Mouse (Mus musculus) heart, postnatal 14 days (tissue): ENCODE data around the gene Wdr62. TPM values are rescaled to one million over a fixed set of nuclear protein-coding genes. Genes with fewer than 3 reads are reported as not detected.

ENCODE experiments used
- DNase-seq, 2 experiments: peaks; one replicate each; pipeline ENCODE4 v3.0.0; 2021 to 2022
- intact Hi-C: fragments of 180-260 bp; cut with DNase I; formaldehyde crosslinking; loops from one replicate; pipeline ENCODE4 v1.15.1; 2025
- total RNA-seq, 2 experiments: library from RNA; stranded (reverse); gene quantifications; 2 replicates each; pipeline ENCODE4 v1.2.3; 2021

Gene Wdr62
- total RNA-seq, 2 experiments from 2014 or later = 2.7 to 2.9 TPM

GRCm38 (mm10) chr7:30308076-30309005 is 28.1 kb upstream of the Wdr62 start, which contains the start of gene Alkbh6:
TSS of gene Alkbh6 (plus strand) at chr7:30308717.
- peak; percentile 89 to 91 for DNase-seq
- intact Hi-C loops = no loop called here

- intact Hi-C loops = no loop called here
- DNase-seq = no peak
These were observed 26.0 kb upstream of the Wdr62 start for GRCm38 (mm10) chr7:30306083-30306779.

- peak in 1 of 2 experiments; percentile 26 for DNase-seq
- intact Hi-C loops = no loop called here
These were observed 20.7 kb upstream of the Wdr62 start for GRCm38 (mm10) chr7:30300914-30301313.

GRCm38 (mm10) chr7:30297266-30297665 is 17.0 kb upstream of the Wdr62 start:
- DNase-seq = no peak
- intact Hi-C loops = no loop called here

GRCm38 (mm10) chr7:30296816-30297215 is 16.6 kb upstream of the Wdr62 start:
- no peak for DNase-seq
- intact Hi-C loops = no loop called here

- peak; percentile 64 to 75 for DNase-seq
These were observed 14.9 kb upstream of the Wdr62 start for GRCm38 (mm10) chr7:30295103-30295502.

GRCm38 (mm10) chr7:30294296-30294695 is 14.1 kb upstream of the Wdr62 start:
- DNase-seq = no peak
- intact Hi-C loops = no loop called here

More at GRCm38 (mm10) chr7:30295103-30295502, 14.9 kb upstream of the Wdr62 start:
- intact Hi-C loops = no loop called here

- intact Hi-C loops = no loop called here
- no peak for DNase-seq
These were observed 13.6 kb upstream of the Wdr62 start for GRCm38 (mm10) chr7:30293795-30294194.

- intact Hi-C loops = no loop called here
- DNase-seq = peak; percentile 79 to 80
These were observed 11.3 kb upstream of the Wdr62 start, which contains the start of gene Clip3 for GRCm38 (mm10) chr7:30291215-30292131. TSS of gene Clip3 (plus strand) at chr7:30291728.

- intact Hi-C loops = no loop called here
- DNase-seq = peak in 1 of 2 experiments; percentile 27
These were observed 9.6 kb upstream of the Wdr62 start for GRCm38 (mm10) chr7:30289714-30290399.

GRCm38 (mm10) chr7:30289071-30289713 is 9.0 kb upstream of the Wdr62 start:
- intact Hi-C loops = no loop called here
- no peak for DNase-seq

- DNase-seq = no peak
- intact Hi-C loops = no loop called here
These were observed 7.8 kb upstream of the Wdr62 start for GRCm38 (mm10) chr7:30288046-30288445.

GRCm38 (mm10) chr7:30286701-30287410 is 6.6 kb upstream of the Wdr62 start:
- DNase-seq = peak; percentile 63 to 66
- intact Hi-C loops = no loop called here

GRCm38 (mm10) chr7:30282740-30283139 is 2.5 kb upstream of the Wdr62 start:
- DNase-seq = no peak

GRCm38 (mm10) chr7:30281522-30281921 is 1.3 kb upstream of the Wdr62 start:
- intact Hi-C loops = loop anchor here (5.0 kb wide), 1 partner anchor 49 kb away; the partner anchor contains the start of genes Polr2i and Tbcb
- no peak for DNase-seq

More at GRCm38 (mm10) chr7:30282740-30283139, 2.5 kb upstream of the Wdr62 start:
- intact Hi-C loops = loop anchor here (5.0 kb wide), 1 partner anchor 50 kb away; the partner anchor contains the start of genes Polr2i and Tbcb

GRCm38 (mm10) chr7:30280670-30281138 is 485 bp upstream of the Wdr62 start:
- intact Hi-C loops = loop anchor here (5.0 kb wide), 1 partner anchor 48 kb away; the partner anchor contains the start of genes Polr2i and Tbcb
- DNase-seq = peak; percentile 84 to 88

GRCm38 (mm10) chr7:30279536-30279935 is 683 bp downstream of the Wdr62 start:
- DNase-seq = no peak
- intact Hi-C loops = no loop called here

- DNase-seq = no peak
- intact Hi-C loops = no loop called here
These were observed 1.3 kb downstream of the Wdr62 start for GRCm38 (mm10) chr7:30278911-30279310.
